30 mouse cellular contexts compared by ENCODE assay signal in the genomic region with DNA sequence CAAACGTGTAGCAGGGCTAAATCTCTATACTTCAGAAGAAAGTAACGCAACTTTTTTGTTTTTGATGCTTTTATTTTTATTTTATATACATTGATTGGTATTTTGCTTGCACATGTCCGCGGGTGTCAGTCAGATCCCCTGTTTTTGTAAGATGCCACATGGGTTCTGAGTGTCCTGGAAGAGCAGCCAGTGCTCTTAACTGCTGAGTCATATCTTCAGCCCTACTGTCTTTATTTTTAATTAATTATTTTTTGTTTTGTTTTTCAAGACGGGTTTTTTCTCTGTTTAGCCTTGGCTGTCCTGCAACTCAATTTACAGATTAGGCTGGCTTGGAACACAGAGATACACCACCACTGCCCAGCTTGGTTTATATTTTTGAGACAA. TPM values are rescaled to one million over a fixed set of nuclear protein-coding genes. Genes with fewer than 3 reads are reported as not detected.
DNase-seq lines count a peak whose midpoint lies in the region; ATAC-seq and TF ChIP-seq lines count a peak whose summit lies in the region.
"Had no signal": no experiment of that assay in that cellular context is flagged by ENCODE, and none has a peak within 500 bp of the region (broad histone marks: within the 10 kb centered on the region; RNA-seq: fewer than 3 reads in every experiment).

No protein-coding gene starts in this region.

- peak; percentile 33 for DNase-seq in heart, adult 11 months
- no peak for DNase-seq in heart, adult 18-20 months
- DNase-seq in CH12.LX (ENCODE audit: extremely low read depth): no peak
- DNase-seq in embryo, embryonic 11 days: no peak
- DNase-seq: adrenal gland, postnatal 10 days; adrenal gland, postnatal 36 days; cerebellum, adult 18-20 months; cerebellum, adult 9-10 months; cerebellum, postnatal 14 days; gastrocnemius, adult 2 months; gastrocnemius, postnatal 14 days had no signal

- TF ChIP-seq EP300 in CH12.LX (IDR thresholded peaks at IDR 0.05; ENCODE audit: low read length): no peak

- no peak for TF ChIP-seq POLR2A in CH12.LX (IDR thresholded peaks at IDR 0.05; ENCODE audit: low read depth, low read length)

- ATAC-seq in erythroblast, adult 5-6 weeks (replicated peaks; ENCODE audit: low FRiP score, poor library complexity, severe bottlenecking): peak; percentile 54; the same call in 1 of the 2 replicates
- ATAC-seq in megakaryocyte-erythroid progenitor cell, adult 5-6 weeks (replicated peaks; ENCODE audit: low FRiP score, low TSS enrichment, poor library complexity, severe bottlenecking): peak; percentile 20; the same call in 1 of the 2 replicates
- no peak for ATAC-seq in intestine, embryonic 15.5 days
- ATAC-seq: activated CD4-positive, CD25-positive, alpha-beta regulatory T cell, adult 4 months; forebrain, embryonic 13.5 days; forebrain, embryonic 16.5 days had no signal

- no peak for TF ChIP-seq RAD21 in CH12.LX (IDR thresholded peaks at IDR 0.05; ENCODE audit: low read depth, low read length)

- in situ Hi-C loops in CH12.LX (cut with MboI; ENCODE audit: low pct_ligation_motif_present, low pct_unique_long_range_greater_than_20kb, low sequenced_read_pairs): no loop called here

- H3K4me2 ChIP-seq in CH12.LX (ENCODE audit: insufficient read depth, low read depth, poor library complexity, severe bottlenecking): no peak overlapping the region
- no peak overlapping the region for H3K4me2 ChIP-seq in intestine, embryonic 15.5 days (replicated peaks)
- H3K4me2 ChIP-seq: embryonic facial prominence, embryonic 12.5 days; embryonic facial prominence, embryonic 15.5 days; forebrain, embryonic 13.5 days; heart, embryonic 11.5 days; hindbrain, embryonic 12.5 days; hindbrain, embryonic 15.5 days had no signal

- peaks cover 52% of the 10 kb centered on the region for H3K79me2 ChIP-seq in CH12.LX (replicated peaks; ENCODE audit: control insufficient read depth, extremely low read depth, insufficient read depth, poor library complexity, severe bottlenecking)

- no peak overlapping the region for H3K27ac ChIP-seq in CH12.LX (ENCODE audit: insufficient read depth, low read depth)
- H3K27ac ChIP-seq in intestine, embryonic 15.5 days: no peak overlapping the region
- H3K27ac ChIP-seq: embryonic facial prominence, embryonic 12.5 days; embryonic facial prominence, embryonic 15.5 days; forebrain, embryonic 10.5 days; forebrain, embryonic 13.5 days; gastrocnemius, adult 2 months; hindbrain, embryonic 12.5 days; hindbrain, embryonic 15.5 days had no signal

- H3K9me3 ChIP-seq in CH12.LX (replicated peaks; ENCODE audit: low read length): no peaks in the 10 kb centered on the region
- no peaks in the 10 kb centered on the region for H3K9me3 ChIP-seq in intestine, embryonic 15.5 days
- H3K9me3 ChIP-seq: embryonic facial prominence, embryonic 12.5 days; embryonic facial prominence, embryonic 15.5 days; forebrain, embryonic 10.5 days; forebrain, embryonic 13.5 days; hindbrain, embryonic 12.5 days; hindbrain, embryonic 15.5 days had no signal

- H3K27me3 ChIP-seq in CH12.LX (replicated peaks): no peaks in the 10 kb centered on the region
- H3K27me3 ChIP-seq in intestine, embryonic 15.5 days (replicated peaks): no peaks in the 10 kb centered on the region
- H3K27me3 ChIP-seq: embryonic facial prominence, embryonic 12.5 days; embryonic facial prominence, embryonic 15.5 days; forebrain, embryonic 13.5 days; hindbrain, embryonic 12.5 days; hindbrain, embryonic 15.5 days had no signal

- TF ChIP-seq CTCF in CH12.LX (conservative IDR thresholded peaks at IDR 0.05 in 1 of 2, IDR thresholded peaks at IDR 0.05 in 1 of 2; ENCODE audit: low read depth in 2 of 2, low read length in 2 of 2): no peak

- no peaks in the 10 kb centered on the region for H3K36me3 ChIP-seq in CH12.LX (replicated peaks in 1 of 2; ENCODE audit: control insufficient read depth in 1 of 2, insufficient read depth in 1 of 2, low read length in 1 of 2)
- no peaks in the 10 kb centered on the region for H3K36me3 ChIP-seq in intestine, embryonic 15.5 days
- H3K36me3 ChIP-seq: embryonic facial prominence, embryonic 15.5 days; hindbrain, embryonic 12.5 days; hindbrain, embryonic 15.5 days had no signal

- no peak overlapping the region for H3K4me3 ChIP-seq in CH12.LX (replicated peaks in 1 of 3; ENCODE audit: low read depth in 2 of 3, low read length in 2 of 3, poor library complexity in 1 of 3)
- H3K4me3 ChIP-seq in intestine, embryonic 15.5 days (replicated peaks): no peak overlapping the region
- H3K4me3 ChIP-seq: embryonic facial prominence, embryonic 12.5 days; embryonic facial prominence, embryonic 15.5 days; erythroblast, embryonic 14.5 days; forebrain, embryonic 10.5 days; forebrain, embryonic 13.5 days; gastrocnemius, adult 2 months; hindbrain, embryonic 12.5 days; hindbrain, embryonic 15.5 days had no signal

- dilution Hi-C loops in CH12.LX (cut with MboI; ENCODE audit: extremely low pct_ligation_motif_present, extremely low pct_unique_long_range_greater_than_20kb, low sequenced_read_pairs): no loop called here

- H3K4me1 ChIP-seq in CH12.LX (ENCODE audit: control insufficient read depth in 1 of 2, insufficient read depth in 2 of 2): no peaks in the 10 kb centered on the region
- H3K4me1 ChIP-seq in intestine, embryonic 15.5 days (replicated peaks): peaks cover 5% of the 10 kb centered on the region; the same call in 1 of the 2 replicates
- H3K4me1 ChIP-seq: embryonic facial prominence, embryonic 12.5 days; forebrain, embryonic 13.5 days; hindbrain, embryonic 12.5 days had no signal

- WGBS in intestine, embryonic 15.5 days: 77% methylated on average over 5 of the region's 5 CpGs

- H3K9ac ChIP-seq in CH12.LX (ENCODE audit: insufficient read depth, low read depth): no peak overlapping the region
- no peak overlapping the region for H3K9ac ChIP-seq in intestine, embryonic 15.5 days
- H3K9ac ChIP-seq: embryonic facial prominence, embryonic 12.5 days; embryonic facial prominence, embryonic 15.5 days; forebrain, embryonic 13.5 days; hindbrain, embryonic 12.5 days; hindbrain, embryonic 15.5 days had no signal

TF ChIP-seq in CH12.LX, 34 proteins besides CTCF, POLR2A, EP300 and RAD21:
- TF ChIP-seq JUN (IDR thresholded peaks at IDR 0.05; ENCODE audit: insufficient read depth, low read depth, low read length): no peak
- TF ChIP-seq MAFK (IDR thresholded peaks at IDR 0.05; ENCODE audit: insufficient replicate concordance, low read length): 0 out of 2 replicates have a peak, but pooled peaks have one; percentile 5

RNA-seq across cellular contexts. Expression of a gene that starts 14.0 kb away (rescaled TPM):
- 10 to 100 TPM; 10.6 to 11.3 TPM for total RNA-seq in heart, adult 18-20 months (2021)
- total RNA-seq in CH12.LX (2012; rRNA removed) (8.9 and 14.3 TPM in 2 replicates), CH12.LX (2014; rRNA removed) (1.8 and 1.9 TPM in 2 replicates)
- polyA plus RNA-seq in CH12.LX (2012; ENCODE audit: insufficient read length, low read depth): 4.1 and 5.8 TPM in 2 replicates
- total RNA-seq in erythroblast, adult 5-6 weeks (2015; ENCODE audit: low replicate concordance): 15.9 and 16.3 TPM in 2 replicates
- 24.3 and 25.0 TPM in 2 replicates for total RNA-seq in erythroblast, adult 5-6 weeks (2017; ENCODE audit: low replicate concordance)
- 35.0 and 42.7 TPM in 2 replicates for total RNA-seq in megakaryocyte-erythroid progenitor cell, adult 5-6 weeks (2014; fragmentation: Nextera tagmentation)
- total RNA-seq in megakaryocyte-erythroid progenitor cell, adult 5-6 weeks (2017): 25.5 and 41.3 TPM in 2 replicates
- 35.0 and 38.7 TPM in 2 replicates for polyA plus RNA-seq in intestine, embryonic 15.5 days (2015; fragmentation: Nextera tagmentation; extraction: Ambion mirVana)

RNA-seq across cellular contexts. Expression of a gene that starts 24.4 kb away (rescaled TPM):
- not detected for total RNA-seq in heart, adult 18-20 months (2021)
- total RNA-seq in CH12.LX (2012; rRNA removed) (0.08 TPM in 1 of 2 replicates, not detected in the other), CH12.LX (2014; rRNA removed) (not detected in 2 replicates)
- polyA plus RNA-seq in CH12.LX (2012; ENCODE audit: insufficient read length, low read depth): not detected in 2 replicates
- not detected in 2 replicates for total RNA-seq in erythroblast, adult 5-6 weeks (2015; ENCODE audit: low replicate concordance)
- not detected in 2 replicates for total RNA-seq in erythroblast, adult 5-6 weeks (2017; ENCODE audit: low replicate concordance)
- not detected in 2 replicates for total RNA-seq in megakaryocyte-erythroid progenitor cell, adult 5-6 weeks (2014; fragmentation: Nextera tagmentation)
- not detected in 2 replicates for total RNA-seq in megakaryocyte-erythroid progenitor cell, adult 5-6 weeks (2017)
- polyA plus RNA-seq in intestine, embryonic 15.5 days (2015; fragmentation: Nextera tagmentation; extraction: Ambion mirVana): not detected in 2 replicates
- total RNA-seq: adrenal gland, adult 18-20 months; adrenal gland, postnatal 10 days; adrenal gland, postnatal 36 days; gastrocnemius, adult 2 months; gastrocnemius, postnatal 14 days; heart, adult 8-10 months; heart, postnatal 25 days had no signal
- polyA plus RNA-seq: activated CD4-positive, CD25-positive, alpha-beta regulatory T cell, adult 4 months; embryonic facial prominence, embryonic 15.5 days; erythroblast, embryonic 14.5 days; forebrain, embryonic 10.5 days; forebrain, embryonic 13.5 days; forebrain, embryonic 16.5 days; heart, embryonic 11.5 days; heart, embryonic 14.5 days; heart, postnatal 0 days; hindbrain, embryonic 12.5 days; hindbrain, embryonic 15.5 days; intestine, embryonic 14.5 days had no signal
